Mouse (Mus musculus): ENCODE measurements around the gene Erich6. TPM values are rescaled to one million over a fixed set of nuclear protein-coding genes. Genes with fewer than 3 reads are reported as not detected.
"Not testable (repeated sequence)": the region's sequence is repeated elsewhere in the genome, so short reads cannot be mapped to it uniquely, and the experiment has no call there.

Gene Erich6
- total RNA-seq, 4 experiments from 2014 or later = 1.0 to 1.9 (median 1.5) TPM

- DNase-seq (ENCODE audit: low spot score in 2 of 2) = no peak
Measured at GRCm38 (mm10) chr3:58647179-58647578, 10.2 kb upstream of the Erich6 start.

- DNase-seq (ENCODE audit: low spot score in 2 of 2) = no peak
Measured at GRCm38 (mm10) chr3:58646180-58646579, 9.2 kb upstream of the Erich6 start.

GRCm38 (mm10) chr3:58631693-58632092 lies 5.3 kb downstream of the Erich6 start:
- DNase-seq (ENCODE audit: low spot score in 2 of 2) = no peak

- no peak for DNase-seq (ENCODE audit: low spot score in 2 of 2)
Measured at GRCm38 (mm10) chr3:58624981-58625380, 12.0 kb downstream of the Erich6 start.

GRCm38 (mm10) chr3:58622665-58623394 lies 14.2 kb downstream of the Erich6 start:
- DNase-seq (ENCODE audit: low spot score in 2 of 2) = no peak

- DNase-seq (ENCODE audit: low spot score in 2 of 2) = no peak
Measured at GRCm38 (mm10) chr3:58621066-58621465, 15.9 kb downstream of the Erich6 start.

- no peak for DNase-seq (ENCODE audit: low spot score in 2 of 2)
Measured at GRCm38 (mm10) chr3:58609985-58610384, 27.0 kb downstream of the Erich6 start.

- DNase-seq (ENCODE audit: low spot score in 2 of 2) = no peak
Measured at GRCm38 (mm10) chr3:58608506-58608905, 28.5 kb downstream of the Erich6 start.

- no peak for DNase-seq (ENCODE audit: low spot score in 2 of 2)
Measured at GRCm38 (mm10) chr3:58593623-58594022, 43.4 kb downstream of the Erich6 start.

- not testable (repeated sequence) for DNase-seq (ENCODE audit: low spot score in 2 of 2)
Measured at GRCm38 (mm10) chr3:58592666-58593065, 44.3 kb downstream of the Erich6 start.

- DNase-seq (ENCODE audit: low spot score in 2 of 2) = not testable (repeated sequence)
Measured at GRCm38 (mm10) chr3:58590544-58590943, 46.5 kb downstream of the Erich6 start.

- DNase-seq (ENCODE audit: low spot score in 2 of 2) = no peak
Measured at GRCm38 (mm10) chr3:58582788-58583426, 54.1 kb downstream of the Erich6 start.

- DNase-seq (ENCODE audit: low spot score in 2 of 2) = no peak
Measured at GRCm38 (mm10) chr3:58582297-58582696, 54.7 kb downstream of the Erich6 start.

GRCm38 (mm10) chr3:58581530-58581929 lies 55.5 kb downstream of the Erich6 start:
- DNase-seq (ENCODE audit: low spot score in 2 of 2) = no peak

GRCm38 (mm10) chr3:58577506-58578050 lies 59.4 kb downstream of the Erich6 start:
- no peak for DNase-seq (ENCODE audit: low spot score in 2 of 2)

GRCm38 (mm10) chr3:58577067-58577503 lies 59.9 kb downstream of the Erich6 start:
- DNase-seq (ENCODE audit: low spot score in 2 of 2) = peak in 1 of 2 experiments; percentile 19

- DNase-seq (ENCODE audit: low spot score in 2 of 2) = peak; percentile 93 to 97
Measured at GRCm38 (mm10) chr3:58576137-58577066, 60.6 kb downstream of the Erich6 start, which contains the start of gene Selenot. Gene Selenot (plus strand): TSS chr3:58576636.

GRCm38 (mm10) chr3:58570821-58571220 lies 66.2 kb downstream of the Erich6 start:
- DNase-seq (ENCODE audit: low spot score in 2 of 2) = no peak

All from left cerebral cortex, adult 8-10 months (tissue).